Mouse (Mus musculus) macrophage (primary cell): ENCODE measurements around the gene Eaf2. TPM values are rescaled to one million over a fixed set of nuclear protein-coding genes. Genes with fewer than 3 reads are reported as not detected.

ENCODE experiments used
- H3K27ac ChIP-seq: fragments of 350-480 bp; formaldehyde crosslinking; 2 replicates; pipeline ENCODE4 v1.9.0; 2021
- H3K36me3 ChIP-seq: fragments of 350-480 bp; formaldehyde crosslinking; 2 replicates; pipeline ENCODE4 v1.9.0; 2021; ENCODE audit errors: inconsistent target
- H3K4me3 ChIP-seq: fragments of 350-480 bp; formaldehyde crosslinking; 2 replicates; pipeline ENCODE4 v1.9.0; 2021; ENCODE audit errors: inconsistent target
- H3K79me2 ChIP-seq: fragments of 350-480 bp; formaldehyde crosslinking; 2 replicates; pipeline ENCODE4 v1.9.0; 2021; ENCODE audit errors: inconsistent target
- WGBS: methylation state at CpG from one replicate; pipeline ENCODE4 v1.1.7; 2026; ENCODE audit warnings: inconsistent platforms; ENCODE audit not compliant: missing documents; 5-methylcytosine and 5-hydroxymethylcytosine counted together
- polyA plus RNA-seq: library from polyadenylated mRNA; stranded (reverse); fragments of 250-400 nt; gene quantifications from 3 replicates; pipeline ENCODE4 v1.2.4, GENCODE M21; 2018; ENCODE audit warnings: inconsistent platforms

Eaf2 gene
- polyA plus RNA-seq, 1 experiment from 2014 or later, result not detected

DNA sequence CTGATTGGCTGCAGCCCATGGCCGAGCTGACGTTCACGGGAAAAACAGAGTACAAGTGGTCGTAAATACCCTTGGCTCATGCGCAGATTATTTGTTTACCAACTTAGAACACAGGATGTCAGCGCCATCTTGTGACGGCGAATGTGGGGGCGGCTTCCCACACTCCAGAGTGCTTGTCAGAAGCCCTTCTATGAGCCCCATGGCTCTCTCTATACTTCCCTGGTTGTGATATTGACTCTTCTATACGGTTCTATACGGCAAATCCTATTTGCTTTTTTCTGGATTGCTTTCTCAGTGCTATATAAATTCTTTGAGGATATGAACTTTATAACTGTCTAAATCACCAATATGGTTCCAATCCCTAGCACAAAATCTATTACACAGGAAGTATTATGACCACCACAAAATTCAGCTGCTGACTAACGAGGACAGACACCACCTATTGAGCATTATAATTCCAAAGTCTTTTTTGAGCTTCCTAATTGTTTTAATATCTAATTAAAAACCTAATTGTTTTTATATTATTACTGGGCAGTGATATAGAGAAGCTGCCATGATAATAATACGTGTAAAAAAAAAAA lies 104.5 kb downstream of the Eaf2 start:
- 71% methylated on average over 8 of the region's 13 CpGs for WGBS
- Histone ChIP-seq H3K36me3 (no peaks in the 10 kb centered on the region), H3K27ac (no peak overlapping the region), H3K4me3 (no peak overlapping the region), H3K79me2 (no peaks in the 10 kb centered on the region)

DNA sequence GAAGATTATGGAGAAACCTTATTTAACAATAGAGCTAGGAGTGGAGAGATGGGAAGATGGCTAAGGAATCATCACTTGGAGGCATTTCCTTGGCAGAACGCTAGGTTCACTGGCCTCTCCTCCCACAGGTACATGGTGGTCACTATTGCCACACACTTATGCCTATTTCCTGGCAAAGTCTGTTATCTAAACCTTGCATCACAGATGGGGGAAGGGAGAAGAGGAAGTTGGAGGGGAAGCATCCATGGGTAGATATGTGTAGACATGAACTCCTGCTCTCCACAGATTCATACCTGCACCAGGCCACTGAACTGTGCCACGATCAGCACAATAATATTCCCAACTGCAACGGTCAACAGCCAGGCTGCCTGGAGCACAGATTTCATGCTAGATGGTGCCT lies 122.8 kb downstream of the Eaf2 start:
- H3K79me2 ChIP-seq, result no peaks in the 10 kb centered on the region
- WGBS, result 47% methylated on average over 3 of the region's 3 CpGs
- no peaks in the 10 kb centered on the region for H3K36me3 ChIP-seq
- no peak overlapping the region for H3K4me3 ChIP-seq
- no peak overlapping the region for H3K27ac ChIP-seq

DNA sequence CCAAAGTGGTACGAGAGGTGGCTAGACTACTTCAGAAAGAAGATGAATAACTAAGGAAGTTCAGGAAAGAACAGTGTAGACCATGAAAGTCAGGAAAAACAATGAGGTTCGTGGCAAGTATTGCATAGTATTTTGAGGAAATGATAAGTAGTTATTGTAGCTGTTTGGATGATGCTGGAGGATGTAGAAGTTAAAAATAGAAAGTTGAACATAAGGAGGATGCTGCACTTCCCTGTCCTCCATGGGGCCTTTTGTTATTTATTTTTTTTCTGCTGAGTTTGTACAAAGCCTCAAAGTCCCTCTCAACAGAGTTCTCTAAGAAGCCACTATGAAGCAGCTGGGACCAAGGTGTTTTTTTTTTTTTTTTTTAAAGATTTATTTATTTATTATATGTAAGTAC lies 127.0 kb downstream of the Eaf2 start:
- Histone ChIP-seq H3K79me2 (no peaks in the 10 kb centered on the region), H3K27ac (0 out of 2 replicates have a peak overlapping the region, but pooled peaks have one; percentile 3), H3K4me3 (no peak overlapping the region), H3K36me3 (no peaks in the 10 kb centered on the region)
- WGBS, result 41% methylated on average over 2 of the region's 2 CpGs

DNA sequence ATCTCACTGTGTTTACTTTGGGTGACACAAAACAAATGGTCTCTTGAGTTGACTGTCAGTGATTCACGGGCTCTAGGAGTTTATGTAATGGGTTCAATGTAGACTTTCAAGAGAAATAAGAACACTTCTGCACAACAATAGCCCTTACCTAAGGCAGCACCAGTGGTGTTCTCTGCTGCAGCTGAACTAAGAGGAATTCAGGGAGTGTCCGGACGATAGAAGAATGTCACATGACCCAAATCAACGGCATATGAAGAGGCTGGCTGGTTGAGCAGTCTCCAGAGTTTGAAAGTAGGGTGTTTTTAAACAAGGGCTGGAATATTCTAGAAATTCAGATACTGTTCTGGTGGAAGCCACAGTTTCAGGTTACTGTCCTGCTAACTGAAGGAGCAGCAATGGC lies 127.7 kb downstream of the Eaf2 start:
- H3K27ac ChIP-seq, result no peak overlapping the region
- H3K36me3 ChIP-seq, result no peaks in the 10 kb centered on the region
- WGBS, result 88% methylated on average over 4 of the region's 4 CpGs

DNA sequence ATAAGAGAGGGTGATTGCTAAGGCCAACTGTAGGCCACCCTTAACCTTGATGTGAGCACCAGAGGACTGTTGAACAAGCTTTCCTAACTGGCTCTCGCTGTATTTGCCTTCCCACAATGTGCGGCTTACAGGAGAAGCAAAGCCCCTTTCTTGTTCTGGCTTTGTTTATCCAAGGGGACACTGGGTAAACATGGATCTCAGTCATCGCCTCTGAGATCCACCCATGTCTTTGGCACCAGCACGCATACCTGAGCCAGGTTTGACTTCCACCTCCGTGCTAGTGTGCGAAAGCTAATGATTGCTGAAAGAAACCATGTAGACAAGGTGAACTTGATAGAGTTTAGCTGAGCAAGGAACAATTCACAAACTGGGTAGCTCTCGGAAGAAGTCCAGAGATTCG lies 131.2 kb downstream of the Eaf2 start:
- Histone ChIP-seq H3K79me2 (no peaks in the 10 kb centered on the region), H3K4me3 (no peak overlapping the region), H3K36me3 (no peaks in the 10 kb centered on the region), H3K27ac (no peak overlapping the region)
- WGBS, result 95% methylated on average over 7 of the region's 8 CpGs

More for the DNA sequence above, 127.7 kb downstream of the Eaf2 start:
- no peaks in the 10 kb centered on the region for H3K79me2 ChIP-seq
- H3K4me3 ChIP-seq, result no peak overlapping the region

Other genes starting within 250 kb of the Eaf2 start
- gene Cd86, start 208.9 kb downstream of the Eaf2 start, polyA plus RNA-seq, result 12.8 to 75.9 TPM (median 43.6 TPM) in 3 replicates
- gene Ildr1, start 181.0 kb downstream of the Eaf2 start, polyA plus RNA-seq, result not detected in 3 replicates
- gene Slc15a2, start 90.0 kb downstream of the Eaf2 start, polyA plus RNA-seq, result 0.33 to 1.3 TPM (median 1.3 TPM) in 3 replicates
- 2.2 to 7.1 TPM (median 3.3 TPM) in 3 replicates for gene Iqcb1, start 46.6 kb downstream of the Eaf2 start, polyA plus RNA-seq
- gene Golgb1, start 137 bp upstream of the Eaf2 start, polyA plus RNA-seq, result 18.2 to 49.2 TPM (median 25.8 TPM) in 3 replicates
- 214 to 424 TPM (median 292 TPM) in 3 replicates for gene Hcls1, start 60.0 kb upstream of the Eaf2 start, polyA plus RNA-seq
- 0.03 TPM in 1 of 3 replicates, not detected in the others for gene Fbxo40, start 115.5 kb upstream of the Eaf2 start, polyA plus RNA-seq
- 0.22 to 2.5 TPM (median 1.8 TPM) in 3 replicates for gene Polq, start 136.8 kb upstream of the Eaf2 start, polyA plus RNA-seq